Mouse (Mus musculus) stomach, postnatal 0 days (tissue): ENCODE measurements at regions not wholly inside any gene's neighbourhood (a gene's known extent, or its start where the extent isn't known, plus 50 kb on each side); places are given as distances from the start of the nearest gene placed in this dataset.

Source experiments
- CTCF ChIP-seq: IDR thresholded peaks from 2 replicates; pipeline ENCODE4 v1.5.1; 2016; ENCODE audit warnings: antibody characterized with exemption, low read depth, mild to moderate bottlenecking, moderate library complexity
- EP300 ChIP-seq: optimal IDR thresholded peaks from 2 replicates; pipeline ENCODE3; 2016; ENCODE audit warnings: antibody characterized with exemption

DNA sequence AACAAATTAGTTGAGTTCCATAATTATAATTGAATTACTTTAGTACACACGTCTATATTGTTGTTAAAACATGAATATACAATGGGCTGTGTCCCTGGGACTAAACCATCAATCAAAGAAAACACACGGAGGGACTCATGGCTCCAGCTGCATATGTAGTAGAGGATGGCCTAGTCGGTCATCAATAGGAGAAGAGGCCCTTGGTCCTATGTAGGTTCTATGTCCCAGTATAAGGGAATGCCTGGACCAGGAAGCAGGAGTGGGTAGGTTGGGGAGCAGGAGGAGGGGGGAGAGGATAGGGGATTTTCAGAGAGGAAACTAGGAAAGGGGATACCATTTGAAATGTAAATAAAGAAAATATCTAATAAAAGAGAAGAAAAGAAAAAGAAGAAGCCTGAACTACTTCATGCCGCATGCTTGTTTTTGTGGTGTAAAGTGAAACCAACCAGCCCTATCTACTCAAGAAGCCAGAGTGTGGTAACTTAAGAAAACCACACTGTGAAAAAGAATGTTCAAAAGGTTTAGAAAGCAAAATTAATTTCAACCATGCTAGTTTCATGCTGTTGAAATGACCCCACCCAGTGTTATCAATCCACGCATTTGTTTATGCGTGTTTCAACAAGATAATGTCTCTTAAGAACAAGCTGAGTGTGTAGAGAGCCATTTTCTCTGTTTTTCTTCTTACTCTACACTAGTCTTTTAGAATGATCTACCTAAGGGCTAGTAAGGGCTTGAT lies 134.4 kb upstream of the Itga4 start:
- TF ChIP-seq CTCF, result no peak
- no peak for TF ChIP-seq EP300
